Mouse (Mus musculus) kidney, postnatal 0 days (tissue): ENCODE data around the gene Gnb1l. TPM values are rescaled to one million over a fixed set of nuclear protein-coding genes. Genes with fewer than 3 reads are reported as not detected.

ENCODE experiments used
- ATAC-seq: fragments of 200-750 bp; cut with Nextera tagmentation; replicated peaks from 2 replicates; pipeline ENCODE4 v1.8.0; 2017; ENCODE audit warnings: low read depth, moderate number of reproducible peaks, moderate TSS enrichment, moderate library complexity; ENCODE audit not compliant: low FRiP score
- DNase-seq: peaks from one replicate; pipeline ENCODE4 v3.0.0-alpha.2; 2016; ENCODE audit warnings: low spot score
- H3K27ac ChIP-seq: fragments of 300-500 bp; sonication (generic); 2 replicates; pipeline ENCODE4 v1.5.1; 2014; ENCODE audit warnings: mild to moderate bottlenecking
- H3K27me3 ChIP-seq: fragments of 300-500 bp; sonication (generic); 2 replicates; pipeline ENCODE4 v1.6.1; 2014; ENCODE audit warnings: low read length, mixed read lengths; ENCODE audit not compliant: insufficient read depth
- H3K36me3 ChIP-seq: fragments of 300-500 bp; sonication (generic); 2 replicates; pipeline ENCODE4 v1.6.1; 2014; ENCODE audit warnings: low read length, mixed read lengths; ENCODE audit not compliant: insufficient read depth
- H3K4me1 ChIP-seq: fragments of 300-500 bp; sonication (generic); replicated peaks from 2 replicates; pipeline ENCODE4 v1.6.1; 2014; ENCODE audit warnings: antibody characterized with exemption, low read length, mixed read lengths; ENCODE audit not compliant: insufficient read depth
- H3K4me2 ChIP-seq: fragments of 300-500 bp; sonication (generic); 2 replicates; pipeline ENCODE4 v1.6.1; 2014; ENCODE audit warnings: mild to moderate bottlenecking, low read length, moderate library complexity, mixed read lengths
- H3K4me3 ChIP-seq: fragments of 300-500 bp; sonication (generic); replicated peaks from 2 replicates; pipeline ENCODE4 v1.5.1; 2014; ENCODE audit warnings: low read depth, low read length
- H3K9ac ChIP-seq: fragments of 300-500 bp; sonication (generic); 2 replicates; pipeline ENCODE4 v1.6.1; 2014; ENCODE audit warnings: low read depth, low read length
- H3K9me3 ChIP-seq: fragments of 300-500 bp; sonication (generic); replicated peaks from 2 replicates; pipeline ENCODE4 v1.6.1; 2016; ENCODE audit warnings: low read length, inconsistent platforms, mixed read lengths
- CTCF ChIP-seq: IDR thresholded peaks from 2 replicates; pipeline ENCODE4 v1.5.1; 2016; ENCODE audit warnings: antibody characterized with exemption, low read depth, mild to moderate bottlenecking, moderate library complexity
- WGBS: fragments of 180-500 bp; shearing (Covaris S2); extraction: QIAGEN DNeasy Blood & Tissue Kit; methylation state at CpG from one replicate; pipeline ENCODE4 v1.1.7; 2014; 5-methylcytosine and 5-hydroxymethylcytosine counted together
- polyA plus RNA-seq: library from polyadenylated mRNA; unstranded; fragments of >200 nt; fragmentation: Nextera tagmentation; extraction: Ambion mirVana; gene quantifications from 2 replicates; pipeline ENCODE4 v1.2.1, GENCODE M21; 2015

The Gnb1l gene
- polyA plus RNA-seq, 1 experiment from 2014 or later: 12.9 TPM

GRCm38 (mm10) chr16:18484794-18485435 lies 13.6 kb upstream of the Gnb1l start:
- H3K4me1 ChIP-seq: 0 out of 2 replicates have a peak, but pooled peaks cover 3% of the 10 kb centered on the region
- TF ChIP-seq CTCF: no peak
- no peak overlapping the region for H3K4me3 ChIP-seq
- no peak overlapping the region for H3K9ac ChIP-seq
- ATAC-seq: no peak
- H3K36me3 ChIP-seq: no peaks in the 10 kb centered on the region
- H3K4me2 ChIP-seq: no peak overlapping the region
- WGBS: 59% methylated on average over 5 of the region's 5 CpGs
- no peaks in the 10 kb centered on the region for H3K27me3 ChIP-seq
- no peak for DNase-seq
- H3K27ac ChIP-seq: no peak overlapping the region
- no peaks in the 10 kb centered on the region for H3K9me3 ChIP-seq

- H3K27ac ChIP-seq: no peak overlapping the region
- ATAC-seq (no peak), DNase-seq (no peak)
- H3K4me2 ChIP-seq: no peak overlapping the region
- no peaks in the 10 kb centered on the region for H3K36me3 ChIP-seq
- H3K9me3 ChIP-seq: no peaks in the 10 kb centered on the region
- TF ChIP-seq CTCF: no peak
- no peaks in the 10 kb centered on the region for H3K27me3 ChIP-seq
- H3K4me3 ChIP-seq: no peak overlapping the region
- H3K9ac ChIP-seq: no peak overlapping the region
- 93% methylated on average over 2 of the region's 2 CpGs for WGBS
- no peaks in the 10 kb centered on the region for H3K4me1 ChIP-seq
Observed at GRCm38 (mm10) chr16:18486126-18486525, 12.4 kb upstream of the Gnb1l start.

GRCm38 (mm10) chr16:18490281-18490680 lies 8.2 kb upstream of the Gnb1l start:
- TF ChIP-seq CTCF: no peak
- no peak for ATAC-seq
- H3K4me3 ChIP-seq: no peak overlapping the region

GRCm38 (mm10) chr16:18490894-18491293 lies 7.6 kb upstream of the Gnb1l start:
- no peaks in the 10 kb centered on the region for H3K9me3 ChIP-seq
- no peak overlapping the region for H3K4me3 ChIP-seq
- no peak overlapping the region for H3K9ac ChIP-seq
- 54% methylated on average over 1 of the region's 1 CpGs for WGBS
- no peaks in the 10 kb centered on the region for H3K36me3 ChIP-seq
- no peak for DNase-seq
- H3K4me1 ChIP-seq: no peaks in the 10 kb centered on the region
- no peaks in the 10 kb centered on the region for H3K27me3 ChIP-seq
- no peak for TF ChIP-seq CTCF
- no peak for ATAC-seq
- H3K27ac ChIP-seq: no peak overlapping the region
- no peak overlapping the region for H3K4me2 ChIP-seq

More at GRCm38 (mm10) chr16:18490281-18490680, 8.2 kb upstream of the Gnb1l start:
- Histone ChIP-seq H3K4me2 (no peak overlapping the region), H3K9ac (no peak overlapping the region), H3K36me3 (no peaks in the 10 kb centered on the region), H3K27ac (no peak overlapping the region), H3K9me3 (no peaks in the 10 kb centered on the region), H3K4me1 (no peaks in the 10 kb centered on the region), H3K27me3 (no peaks in the 10 kb centered on the region)
- DNase-seq: no peak
- WGBS: 91% methylated on average over 3 of the region's 3 CpGs

- H3K9ac ChIP-seq: peak overlapping the region; percentile 71
- H3K9me3 ChIP-seq: no peaks in the 10 kb centered on the region
- TF ChIP-seq CTCF: no peak
- peak overlapping the region; percentile 64 for H3K4me3 ChIP-seq
- H3K27ac ChIP-seq: peak overlapping the region; percentile 82
- peaks cover 5% of the 10 kb centered on the region; the same call in 1 of the 2 replicates for H3K4me1 ChIP-seq
- DNase-seq (peak; percentile 31), ATAC-seq (peak; percentile 26)
- H3K36me3 ChIP-seq: peaks cover 8% of the 10 kb centered on the region; the same call in 1 of the 2 replicates
- peak overlapping the region; percentile 95 for H3K4me2 ChIP-seq
- WGBS: 5% methylated on average over 6 of the region's 6 CpGs
- no peaks in the 10 kb centered on the region for H3K27me3 ChIP-seq
Observed at GRCm38 (mm10) chr16:18497865-18498515, 523 bp upstream of the Gnb1l start.

- Histone ChIP-seq H3K4me3 (peak overlapping the region; percentile 64), H3K9ac (peak overlapping the region; percentile 71), H3K27me3 (no peaks in the 10 kb centered on the region), H3K36me3 (peaks cover 8% of the 10 kb centered on the region; the same call in 1 of the 2 replicates), H3K9me3 (no peaks in the 10 kb centered on the region), H3K27ac (peak overlapping the region; percentile 31; the same call in 1 of the 2 replicates), H3K4me2 (peak overlapping the region; percentile 95), H3K4me1 (peaks cover 5% of the 10 kb centered on the region; the same call in 1 of the 2 replicates)
- DNase-seq (no peak), ATAC-seq (no peak; the same call in 1 of the 2 replicates)
- no peak for TF ChIP-seq CTCF
- under 1% methylated on average over 24 of the region's 24 CpGs for WGBS
Observed at GRCm38 (mm10) chr16:18498996-18499395, 483 bp downstream of the Gnb1l start.
